Mouse (Mus musculus) frontal cortex, postnatal 14 days (tissue): ENCODE data around the gene Rgs7bp.

Source experiments
- DNase-seq, 2 experiments: peaks; one replicate each; pipeline ENCODE4 v3.0.0; 2022; ENCODE audit warnings: low spot score in 2 of 2

The Rgs7bp gene

GRCm38 (mm10) chr13:105008891-105009290 lies 45.8 kb downstream of the Rgs7bp start:
- no peak for DNase-seq

- no peak for DNase-seq
Measured at GRCm38 (mm10) chr13:105002831-105003157, 51.9 kb downstream of the Rgs7bp start.

- DNase-seq = no peak
Measured at GRCm38 (mm10) chr13:105002132-105002830, 52.4 kb downstream of the Rgs7bp start.

- no peak for DNase-seq
Measured at GRCm38 (mm10) chr13:105001714-105002113, 53.0 kb downstream of the Rgs7bp start.

GRCm38 (mm10) chr13:104988811-104989258 lies 65.9 kb downstream of the Rgs7bp start:
- no peak for DNase-seq

GRCm38 (mm10) chr13:104988009-104988540 lies 66.7 kb downstream of the Rgs7bp start:
- no peak for DNase-seq

- no peak for DNase-seq
Measured at GRCm38 (mm10) chr13:104985691-104986090, 69.0 kb downstream of the Rgs7bp start.

- DNase-seq = no peak
Measured at GRCm38 (mm10) chr13:104983989-104984388, 70.7 kb downstream of the Rgs7bp start.

- DNase-seq = no peak
Measured at GRCm38 (mm10) chr13:104982781-104983353, 71.9 kb downstream of the Rgs7bp start.

- DNase-seq = no peak
Measured at GRCm38 (mm10) chr13:104978176-104978575, 76.6 kb downstream of the Rgs7bp start.

GRCm38 (mm10) chr13:104967486-104967885 lies 87.2 kb downstream of the Rgs7bp start:
- no peak for DNase-seq

- DNase-seq = no peak
Measured at GRCm38 (mm10) chr13:104963716-104964115, 91.0 kb downstream of the Rgs7bp start.

GRCm38 (mm10) chr13:104962716-104963411 lies 91.9 kb downstream of the Rgs7bp start:
- DNase-seq = peak in 1 of 2 experiments; percentile 32

GRCm38 (mm10) chr13:104962166-104962565 lies 92.6 kb downstream of the Rgs7bp start:
- DNase-seq = no peak

- DNase-seq = no peak
Measured at GRCm38 (mm10) chr13:104960951-104961715, 93.6 kb downstream of the Rgs7bp start.

GRCm38 (mm10) chr13:104960206-104960928 lies 94.4 kb downstream of the Rgs7bp start:
- DNase-seq = no peak

GRCm38 (mm10) chr13:104959733-104960132 lies 95.0 kb downstream of the Rgs7bp start:
- no peak for DNase-seq

GRCm38 (mm10) chr13:104947958-104948357 lies 106.8 kb downstream of the Rgs7bp start:
- DNase-seq = peak; percentile 64 to 75

- DNase-seq = no peak
Measured at GRCm38 (mm10) chr13:104940483-104940882, 114.2 kb downstream of the Rgs7bp start.

GRCm38 (mm10) chr13:104939856-104940255 lies 114.9 kb downstream of the Rgs7bp start:
- peak in 1 of 2 experiments; percentile 53 for DNase-seq

- DNase-seq = no peak
Measured at GRCm38 (mm10) chr13:104938966-104939593, 115.7 kb downstream of the Rgs7bp start.
